Mouse (Mus musculus): Measurements from ENCODE around the gene Cyld. TPM values are rescaled to one million over a fixed set of nuclear protein-coding genes. Genes with fewer than 3 reads are reported as not detected.

The Cyld gene
- polyA plus RNA-seq, 1 experiment from 2014 or later, result 13.5 TPM

DNA sequence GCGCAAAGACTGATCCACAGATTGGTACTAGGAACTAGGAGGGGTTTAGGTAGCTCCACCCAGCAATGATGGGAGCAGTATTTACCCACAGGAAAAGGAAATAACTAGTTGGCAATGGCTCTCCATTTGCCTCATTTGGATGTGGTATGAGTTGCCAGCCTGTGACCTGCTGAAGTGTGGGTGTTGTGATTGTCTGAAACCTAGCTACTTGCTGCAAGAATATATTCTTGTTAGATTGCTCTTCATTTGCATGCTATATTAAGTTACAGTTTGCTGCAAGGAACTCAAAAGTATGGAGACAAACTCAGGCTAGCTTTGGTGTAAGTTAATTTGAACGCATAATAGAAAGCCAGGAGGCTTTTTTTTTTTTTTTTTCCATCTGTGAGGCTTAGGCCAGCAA lies 16.3 kb upstream of the Cyld start:
- Histone ChIP-seq H3K9me3 (ENCODE audit: control insufficient read depth, low read length) (no peaks in the 10 kb centered on the region), H3K27me3 (ENCODE audit: control insufficient read depth, insufficient read depth, low read length) (no peaks in the 10 kb centered on the region), H3K4me1 (ENCODE audit: control insufficient read depth, insufficient read depth, low read length) (no peaks in the 10 kb centered on the region), H3K27ac (replicated peaks; ENCODE audit: low read depth, low read length) (no peak overlapping the region), H3K4me3 (ENCODE audit: low read depth, low read length) (no peak overlapping the region), H3K4me2 (ENCODE audit: low read depth, severe bottlenecking) (no peak overlapping the region), H3K36me3 (ENCODE audit: control insufficient read depth, insufficient read depth, low read length) (no peaks in the 10 kb centered on the region), H3K9ac (ENCODE audit: low read length) (no peak overlapping the region)
- no peak for DNase-seq (ENCODE audit: low spot score)
- ATAC-seq (ENCODE audit: insufficient number of reproducible peaks, low FRiP score, low TSS enrichment, low read depth), result no peak
- WGBS, result 86% methylated on average over 2 of the region's 2 CpGs

DNA sequence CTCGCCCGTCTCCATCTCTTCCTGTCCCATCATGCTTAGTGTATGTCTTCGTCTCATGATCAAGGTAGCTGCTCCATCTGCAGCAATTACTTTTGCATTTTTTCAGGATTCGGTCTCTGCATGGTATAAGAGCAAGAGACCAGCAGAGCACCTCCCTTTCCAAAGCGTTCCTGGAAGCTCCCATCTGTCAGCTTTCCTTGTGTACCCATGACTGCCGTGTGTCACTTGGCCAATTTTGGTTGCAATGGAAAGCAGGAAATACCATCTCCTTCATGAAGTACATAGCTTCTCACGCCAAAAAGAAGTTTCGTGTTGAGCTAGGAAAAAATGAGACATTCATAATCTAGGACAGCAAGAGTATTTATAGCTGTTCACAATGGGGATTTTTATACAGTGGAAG lies 15.8 kb upstream of the Cyld start:
- no peak for DNase-seq (ENCODE audit: low spot score)
- 88% methylated on average over 8 of the region's 8 CpGs for WGBS
- Histone ChIP-seq H3K27ac (replicated peaks; ENCODE audit: low read depth, low read length) (no peak overlapping the region), H3K4me2 (ENCODE audit: low read depth, severe bottlenecking) (no peak overlapping the region), H3K9me3 (ENCODE audit: control insufficient read depth, low read length) (no peaks in the 10 kb centered on the region), H3K4me3 (ENCODE audit: low read depth, low read length) (no peak overlapping the region), H3K27me3 (ENCODE audit: control insufficient read depth, insufficient read depth, low read length) (no peaks in the 10 kb centered on the region), H3K9ac (ENCODE audit: low read length) (no peak overlapping the region), H3K4me1 (ENCODE audit: control insufficient read depth, insufficient read depth, low read length) (no peaks in the 10 kb centered on the region), H3K36me3 (ENCODE audit: control insufficient read depth, insufficient read depth, low read length) (no peaks in the 10 kb centered on the region)
- no peak for ATAC-seq (ENCODE audit: insufficient number of reproducible peaks, low FRiP score, low TSS enrichment, low read depth)

DNA sequence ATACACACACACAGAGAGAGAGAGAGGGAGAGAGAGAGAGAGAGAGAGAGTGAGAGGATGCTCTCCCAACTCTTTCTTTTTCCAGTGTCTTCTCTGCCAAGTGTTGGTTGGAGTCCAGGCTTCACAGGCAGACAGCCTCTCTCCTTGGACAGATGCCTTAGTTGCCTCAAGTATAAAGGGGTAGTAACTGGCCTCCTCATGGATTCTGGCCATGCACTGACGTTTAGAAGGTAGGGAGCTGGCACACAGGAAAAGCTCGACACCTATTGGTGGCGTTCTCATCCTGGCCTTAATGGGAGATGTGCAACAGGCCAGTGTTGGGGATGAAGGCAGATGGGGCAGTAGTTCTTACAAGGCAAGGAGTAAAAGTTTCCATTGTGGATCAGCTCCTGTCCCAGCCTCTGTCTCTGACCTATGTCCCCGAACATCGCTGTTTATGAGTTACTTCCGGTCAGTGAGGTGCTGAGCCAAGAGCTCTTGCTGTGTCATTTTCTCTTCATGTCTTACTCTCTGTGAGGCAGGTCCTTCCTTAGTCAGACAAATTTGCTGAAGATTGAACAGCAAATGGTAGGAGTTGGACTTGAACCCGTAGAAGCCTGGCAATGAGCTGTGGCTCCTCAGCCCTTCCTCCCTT lies 13.1 kb upstream of the Cyld start:
- no peak overlapping the region for H3K27ac ChIP-seq (replicated peaks; ENCODE audit: low read depth, low read length)
- no peak for ATAC-seq (ENCODE audit: insufficient number of reproducible peaks, low FRiP score, low TSS enrichment, low read depth)
- no peak overlapping the region for H3K4me2 ChIP-seq (ENCODE audit: low read depth, severe bottlenecking)
- no peak overlapping the region for H3K9ac ChIP-seq (ENCODE audit: low read length)
- H3K4me1 ChIP-seq (ENCODE audit: control insufficient read depth, insufficient read depth, low read length), result no peaks in the 10 kb centered on the region
- no peaks in the 10 kb centered on the region for H3K36me3 ChIP-seq (ENCODE audit: control insufficient read depth, insufficient read depth, low read length)
- no peak overlapping the region for H3K4me3 ChIP-seq (ENCODE audit: low read depth, low read length)
- WGBS, result 87% methylated on average over 7 of the region's 7 CpGs
- H3K9me3 ChIP-seq (ENCODE audit: control insufficient read depth, low read length), result no peaks in the 10 kb centered on the region
- H3K27me3 ChIP-seq (ENCODE audit: control insufficient read depth, insufficient read depth, low read length), result no peaks in the 10 kb centered on the region
- DNase-seq (ENCODE audit: low spot score), result no peak

DNA sequence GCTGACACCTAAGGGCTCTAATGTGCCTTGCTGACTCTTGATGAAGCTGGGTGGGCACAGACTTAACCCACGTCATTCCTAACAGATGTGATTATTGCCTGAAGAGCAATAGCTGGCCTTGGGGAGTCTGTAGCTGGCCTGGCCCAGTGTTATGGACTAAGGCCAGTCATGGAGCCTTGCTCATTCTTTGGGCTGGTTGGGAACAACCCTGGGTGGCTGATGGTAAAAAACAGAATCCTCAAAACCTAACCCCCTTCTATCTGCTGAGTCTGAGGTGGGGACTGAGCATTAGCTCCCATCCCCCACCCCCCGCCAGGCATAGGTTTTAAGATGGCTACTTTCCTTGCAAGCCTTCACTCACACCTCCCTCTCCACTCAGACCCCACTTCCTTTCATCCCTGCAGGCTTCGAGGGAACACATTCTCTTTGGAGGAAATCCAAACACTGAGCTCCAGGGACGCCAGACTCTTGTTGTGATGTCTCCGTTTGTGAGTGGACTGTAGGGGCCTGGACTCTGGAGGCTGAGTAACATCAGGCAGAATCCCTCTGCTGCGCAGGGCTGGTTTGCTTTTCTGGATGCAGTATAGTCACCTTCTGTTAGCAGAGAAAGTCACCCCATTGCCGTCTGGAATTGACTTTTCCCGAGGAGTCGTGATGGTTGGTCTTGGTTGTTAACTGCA lies 10.5 kb upstream of the Cyld start:
- Histone ChIP-seq H3K27ac (replicated peaks; ENCODE audit: low read depth, low read length) (no peak overlapping the region), H3K4me2 (ENCODE audit: low read depth, severe bottlenecking) (no peak overlapping the region), H3K9me3 (ENCODE audit: control insufficient read depth, low read length) (no peaks in the 10 kb centered on the region), H3K4me3 (ENCODE audit: low read depth, low read length) (no peak overlapping the region), H3K27me3 (ENCODE audit: control insufficient read depth, insufficient read depth, low read length) (no peaks in the 10 kb centered on the region), H3K36me3 (ENCODE audit: control insufficient read depth, insufficient read depth, low read length) (no peaks in the 10 kb centered on the region), H3K9ac (ENCODE audit: low read length) (no peak overlapping the region), H3K4me1 (ENCODE audit: control insufficient read depth, insufficient read depth, low read length) (no peaks in the 10 kb centered on the region)
- 58% methylated on average over 9 of the region's 9 CpGs for WGBS
- DNase-seq (ENCODE audit: low spot score) (peak; percentile 18), ATAC-seq (ENCODE audit: insufficient number of reproducible peaks, low FRiP score, low TSS enrichment, low read depth) (no peak)

DNA sequence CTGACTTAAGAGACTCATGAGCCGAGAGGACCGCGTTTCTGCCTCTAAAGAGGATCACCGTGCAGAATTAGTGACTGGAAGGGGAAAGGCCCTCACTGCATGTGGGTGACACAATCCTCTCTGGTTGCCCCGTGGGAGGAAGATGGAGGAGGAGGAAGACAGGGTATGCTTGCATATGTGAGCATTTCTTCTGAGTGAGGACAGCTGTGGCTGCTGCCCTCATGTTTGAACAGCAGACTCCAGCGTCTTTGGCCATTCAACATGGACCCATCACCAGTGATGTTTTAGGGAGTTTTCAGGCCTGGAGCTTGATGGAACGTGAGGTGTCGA lies 10.0 kb upstream of the Cyld start:
- no peak overlapping the region for H3K4me2 ChIP-seq (ENCODE audit: low read depth, severe bottlenecking)
- H3K9ac ChIP-seq (ENCODE audit: low read length), result no peak overlapping the region
- H3K27me3 ChIP-seq (ENCODE audit: control insufficient read depth, insufficient read depth, low read length), result no peaks in the 10 kb centered on the region
- no peak overlapping the region for H3K4me3 ChIP-seq (ENCODE audit: low read depth, low read length)
- WGBS, result 81% methylated on average over 8 of the region's 8 CpGs
- no peaks in the 10 kb centered on the region for H3K36me3 ChIP-seq (ENCODE audit: control insufficient read depth, insufficient read depth, low read length)
- ATAC-seq (ENCODE audit: insufficient number of reproducible peaks, low FRiP score, low TSS enrichment, low read depth) (no peak), DNase-seq (ENCODE audit: low spot score) (no peak)
- H3K27ac ChIP-seq (replicated peaks; ENCODE audit: low read depth, low read length), result no peak overlapping the region
- no peaks in the 10 kb centered on the region for H3K4me1 ChIP-seq (ENCODE audit: control insufficient read depth, insufficient read depth, low read length)
- H3K9me3 ChIP-seq (ENCODE audit: control insufficient read depth, low read length), result no peaks in the 10 kb centered on the region

DNA sequence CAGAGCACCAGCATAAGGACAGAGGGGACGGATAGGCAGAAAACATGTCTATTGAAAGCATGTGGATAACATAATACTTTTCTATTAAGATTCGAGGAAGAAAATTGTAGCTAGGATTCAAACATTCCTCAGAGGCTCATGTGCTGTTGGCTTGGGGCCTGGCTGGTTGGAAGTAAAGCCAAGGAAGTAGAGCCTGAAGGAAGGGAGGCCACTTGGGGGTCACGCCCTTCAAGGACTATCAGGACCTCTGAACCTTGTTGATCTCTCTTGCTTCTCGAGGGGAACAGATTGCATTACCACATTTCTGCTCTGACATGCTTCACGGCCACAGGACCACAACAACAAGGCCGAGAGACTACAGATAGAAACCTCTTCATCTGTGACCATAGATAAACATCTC lies 7.7 kb upstream of the Cyld start:
- H3K4me3 ChIP-seq (ENCODE audit: low read depth, low read length), result no peak overlapping the region
- no peak overlapping the region for H3K4me2 ChIP-seq (ENCODE audit: low read depth, severe bottlenecking)
- DNase-seq (ENCODE audit: low spot score) (no peak), ATAC-seq (ENCODE audit: insufficient number of reproducible peaks, low FRiP score, low TSS enrichment, low read depth) (no peak)
- H3K27me3 ChIP-seq (ENCODE audit: control insufficient read depth, insufficient read depth, low read length), result no peaks in the 10 kb centered on the region
- no peaks in the 10 kb centered on the region for H3K36me3 ChIP-seq (ENCODE audit: control insufficient read depth, insufficient read depth, low read length)
- peaks cover 4% of the 10 kb centered on the region; the same call in 1 of the 2 replicates for H3K4me1 ChIP-seq (ENCODE audit: control insufficient read depth, insufficient read depth, low read length)
- no peak overlapping the region for H3K27ac ChIP-seq (replicated peaks; ENCODE audit: low read depth, low read length)
- 90% methylated on average over 6 of the region's 6 CpGs for WGBS
- H3K9ac ChIP-seq (ENCODE audit: low read length), result no peak overlapping the region
- no peaks in the 10 kb centered on the region for H3K9me3 ChIP-seq (ENCODE audit: control insufficient read depth, low read length)

DNA sequence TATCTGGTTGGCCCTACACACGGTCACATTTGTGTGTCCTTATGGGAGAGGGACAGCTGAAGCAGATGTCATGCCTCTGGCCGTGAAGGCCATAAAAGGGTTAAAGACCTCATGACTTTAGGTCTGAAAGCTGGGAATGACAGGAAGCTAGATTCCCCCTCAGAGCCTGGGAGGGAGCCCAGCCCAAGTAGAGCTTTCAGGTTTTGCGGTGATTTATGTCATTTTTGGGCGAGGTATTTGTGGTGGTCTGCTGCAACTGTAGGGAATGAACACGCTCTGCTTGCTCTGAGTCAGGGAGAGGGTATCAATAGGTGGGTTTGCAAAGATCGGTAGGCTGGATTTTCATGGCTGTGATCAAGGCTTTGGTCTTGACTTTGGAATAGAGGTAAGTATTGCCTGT lies 6.9 kb upstream of the Cyld start:
- ATAC-seq (ENCODE audit: insufficient number of reproducible peaks, low FRiP score, low TSS enrichment, low read depth) (no peak), DNase-seq (ENCODE audit: low spot score) (no peak)
- no peak overlapping the region for H3K4me3 ChIP-seq (ENCODE audit: low read depth, low read length)
- peaks cover 6% of the 10 kb centered on the region; the same call in 1 of the 2 replicates for H3K4me1 ChIP-seq (ENCODE audit: control insufficient read depth, insufficient read depth, low read length)
- H3K9ac ChIP-seq (ENCODE audit: low read length), result no peak overlapping the region
- H3K4me2 ChIP-seq (ENCODE audit: low read depth, severe bottlenecking), result no peak overlapping the region
- no peaks in the 10 kb centered on the region for H3K9me3 ChIP-seq (ENCODE audit: control insufficient read depth, low read length)
- H3K27me3 ChIP-seq (ENCODE audit: control insufficient read depth, insufficient read depth, low read length), result no peaks in the 10 kb centered on the region
- WGBS, result 77% methylated on average over 6 of the region's 6 CpGs
- no peak overlapping the region for H3K27ac ChIP-seq (replicated peaks; ENCODE audit: low read depth, low read length)
- no peaks in the 10 kb centered on the region for H3K36me3 ChIP-seq (ENCODE audit: control insufficient read depth, insufficient read depth, low read length)

DNA sequence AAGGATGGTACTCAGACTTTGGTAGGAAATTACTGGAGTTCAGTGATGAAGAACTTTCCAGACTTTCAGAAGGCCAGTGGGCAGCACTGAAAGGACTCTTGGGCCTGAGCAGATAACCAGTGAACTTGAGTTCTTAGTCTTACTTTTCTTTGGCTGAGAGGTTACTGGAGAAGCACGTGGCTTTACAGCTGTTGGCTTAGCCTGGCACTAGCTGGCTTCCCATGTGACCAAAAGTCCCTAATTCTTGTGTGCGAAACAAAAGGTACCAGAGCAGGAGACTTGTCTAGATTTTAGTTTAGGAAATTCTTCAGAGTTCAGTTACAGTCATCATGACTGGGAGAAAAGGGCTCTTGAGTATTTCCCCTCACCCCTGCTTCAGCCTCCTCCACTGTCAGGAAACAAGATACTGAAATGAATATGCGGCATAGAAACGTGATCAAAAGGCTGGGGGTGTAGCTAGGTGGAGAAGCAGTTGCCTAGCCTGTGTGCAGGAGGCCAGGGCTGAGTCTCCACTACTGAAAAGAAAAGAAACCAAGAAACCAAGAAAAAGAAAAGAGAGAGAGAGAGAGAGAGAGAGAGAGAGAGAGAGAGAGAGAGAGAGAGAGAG lies 5.4 kb upstream of the Cyld start:
- ATAC-seq (ENCODE audit: insufficient number of reproducible peaks, low FRiP score, low TSS enrichment, low read depth) (no peak), DNase-seq (ENCODE audit: low spot score) (no peak)
- Histone ChIP-seq H3K4me3 (ENCODE audit: low read depth, low read length) (no peak overlapping the region), H3K9me3 (ENCODE audit: control insufficient read depth, low read length) (no peaks in the 10 kb centered on the region), H3K27ac (replicated peaks; ENCODE audit: low read depth, low read length) (0 out of 2 replicates have a peak overlapping the region, but pooled peaks have one; percentile 4), H3K4me2 (ENCODE audit: low read depth, severe bottlenecking) (no peak overlapping the region), H3K4me1 (ENCODE audit: control insufficient read depth, insufficient read depth, low read length) (peaks cover 9% of the 10 kb centered on the region; the same call in 1 of the 2 replicates), H3K27me3 (ENCODE audit: control insufficient read depth, insufficient read depth, low read length) (no peaks in the 10 kb centered on the region), H3K36me3 (ENCODE audit: control insufficient read depth, insufficient read depth, low read length) (no peaks in the 10 kb centered on the region), H3K9ac (ENCODE audit: low read length) (no peak overlapping the region)
- 55% methylated on average over 4 of the region's 4 CpGs for WGBS

Data from limb, embryonic 11.5 days (tissue).